Mouse (Mus musculus): Measurements from ENCODE around the gene Rnf114. TPM values are rescaled to one million over a fixed set of nuclear protein-coding genes. Genes with fewer than 3 reads are reported as not detected.

Rnf114 gene
- polyA plus RNA-seq, 1 experiment from 2014 or later = 98.7 TPM

DNA sequence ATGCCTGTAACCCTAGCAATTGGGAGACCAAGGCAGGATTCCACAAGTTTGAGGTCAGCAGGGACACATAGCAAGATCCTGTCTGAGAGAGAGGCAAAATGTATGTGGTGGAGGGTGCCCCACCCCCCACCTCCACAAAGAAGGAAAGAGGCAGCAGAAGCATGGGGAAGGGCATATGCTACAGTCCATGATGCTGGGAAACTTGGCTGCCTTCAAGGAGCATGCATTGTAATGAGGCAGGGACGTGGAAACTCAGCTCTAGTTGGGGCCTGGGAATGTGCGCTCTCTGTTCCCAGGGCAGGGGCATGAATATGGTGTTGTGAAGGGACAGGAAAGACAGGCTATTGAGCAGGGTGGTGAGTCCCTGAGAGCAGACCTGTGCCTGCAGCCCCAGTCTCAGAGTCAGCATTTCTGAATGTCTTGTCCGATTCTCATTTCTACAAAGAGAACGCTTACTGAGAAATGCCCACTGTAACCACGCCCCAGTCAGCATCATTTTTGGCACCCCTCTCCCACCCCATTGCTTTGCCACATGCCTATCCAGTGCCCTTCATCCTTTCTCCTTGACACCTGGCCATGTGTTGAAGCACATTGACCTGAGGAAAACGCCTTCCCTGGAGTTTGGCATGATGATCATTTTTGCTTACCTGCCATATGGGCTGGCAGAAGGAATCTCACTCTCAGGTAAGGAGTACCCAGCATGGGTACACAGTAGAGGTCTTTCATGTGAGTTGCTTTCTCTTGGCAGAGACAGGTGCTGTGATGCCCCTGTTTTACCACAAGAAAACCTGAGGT is 33.2 kb upstream of the Rnf114 start:
- Histone ChIP-seq H3K36me3 (ENCODE audit: insufficient read depth) (peaks cover 63% of the 10 kb centered on the region), H3K4me2 (no peak overlapping the region)
- WGBS = 94% methylated on average over 6 of the region's 6 CpGs

DNA sequence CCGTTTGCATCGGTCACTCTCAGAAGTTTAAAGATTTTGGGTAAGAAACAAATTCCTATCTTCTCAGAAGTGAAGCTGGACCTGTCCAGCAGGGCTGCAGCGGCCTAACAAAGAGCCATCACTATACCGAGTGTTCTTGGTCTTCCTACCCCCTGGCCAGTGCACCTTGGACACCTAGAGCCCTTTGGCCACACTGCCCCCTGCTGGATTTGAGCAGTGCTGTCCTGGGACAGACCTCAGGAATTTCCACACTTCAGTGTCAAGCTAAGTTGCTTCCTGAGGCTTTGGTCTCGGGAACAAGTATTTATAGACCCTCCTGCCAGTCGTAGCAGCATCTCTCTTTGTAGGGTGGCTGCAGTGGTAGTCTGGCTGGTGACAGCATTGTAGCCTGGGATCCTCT is 29.5 kb upstream of the Rnf114 start:
- Histone ChIP-seq H3K9me3 (ENCODE audit: low read depth, low read length) (no peaks in the 10 kb centered on the region), H3K9ac (no peak overlapping the region), H3K36me3 (ENCODE audit: insufficient read depth) (peaks cover 59% of the 10 kb centered on the region), H3K4me2 (no peak overlapping the region), H3K4me3 (ENCODE audit: low read depth, low read length) (no peak overlapping the region), H3K27me3 (ENCODE audit: insufficient read depth, low read length) (no peaks in the 10 kb centered on the region), H3K27ac (ENCODE audit: low read depth) (no peak overlapping the region), H3K4me1 (ENCODE audit: insufficient read depth) (no peaks in the 10 kb centered on the region)
- WGBS = 58% methylated on average over 6 of the region's 6 CpGs
- TF ChIP-seq CTCF (IDR thresholded peaks at IDR 0.05; ENCODE audit: low read depth) = peak; percentile 82
- peak; percentile 79 for DNase-seq
- ATAC-seq (ENCODE audit: insufficient read depth) = peak; percentile 80; the same call in 1 of the 2 replicates

More for the DNA sequence above, 33.2 kb upstream of the Rnf114 start:
- no peak overlapping the region for H3K9ac ChIP-seq
- no peak overlapping the region for H3K4me3 ChIP-seq (ENCODE audit: low read depth, low read length)
- H3K27ac ChIP-seq (ENCODE audit: low read depth) = no peak overlapping the region
- H3K27me3 ChIP-seq (ENCODE audit: insufficient read depth, low read length) = no peaks in the 10 kb centered on the region
- TF ChIP-seq CTCF (IDR thresholded peaks at IDR 0.05; ENCODE audit: low read depth) = no peak
- no peak for ATAC-seq (ENCODE audit: insufficient read depth)
- H3K9me3 ChIP-seq (ENCODE audit: low read depth, low read length) = no peaks in the 10 kb centered on the region
- no peak for DNase-seq
- no peaks in the 10 kb centered on the region for H3K4me1 ChIP-seq (ENCODE audit: insufficient read depth)

DNA sequence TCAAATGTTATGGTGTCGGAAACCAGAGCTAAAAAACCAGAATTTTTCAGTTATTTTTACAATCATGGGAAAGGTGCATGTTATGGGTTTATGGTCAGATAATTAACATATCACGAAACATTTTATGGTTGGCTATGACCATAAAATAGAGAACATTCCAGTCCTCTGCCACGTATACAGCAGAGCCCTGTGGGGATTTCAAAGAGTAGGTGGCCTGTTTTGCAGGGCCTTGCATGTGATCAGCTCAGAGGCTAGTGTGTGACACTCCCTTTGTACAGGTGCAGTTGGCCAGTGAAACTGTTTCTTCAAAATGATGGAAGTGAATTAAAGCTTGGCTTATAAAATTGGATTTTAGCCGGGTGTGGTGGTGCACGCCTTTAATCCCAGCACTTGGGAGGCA is 28.6 kb upstream of the Rnf114 start:
- no peak for DNase-seq
- Histone ChIP-seq H3K4me3 (ENCODE audit: low read depth, low read length) (no peak overlapping the region), H3K9me3 (ENCODE audit: low read depth, low read length) (no peaks in the 10 kb centered on the region), H3K4me2 (no peak overlapping the region), H3K27me3 (ENCODE audit: insufficient read depth, low read length) (no peaks in the 10 kb centered on the region), H3K27ac (ENCODE audit: low read depth) (no peak overlapping the region), H3K9ac (no peak overlapping the region), H3K36me3 (ENCODE audit: insufficient read depth) (peaks cover 55% of the 10 kb centered on the region), H3K4me1 (ENCODE audit: insufficient read depth) (no peaks in the 10 kb centered on the region)
- no peak for TF ChIP-seq CTCF (IDR thresholded peaks at IDR 0.05; ENCODE audit: low read depth)
- WGBS = 91% methylated on average over 5 of the region's 5 CpGs
- no peak for ATAC-seq (ENCODE audit: insufficient read depth)

DNA sequence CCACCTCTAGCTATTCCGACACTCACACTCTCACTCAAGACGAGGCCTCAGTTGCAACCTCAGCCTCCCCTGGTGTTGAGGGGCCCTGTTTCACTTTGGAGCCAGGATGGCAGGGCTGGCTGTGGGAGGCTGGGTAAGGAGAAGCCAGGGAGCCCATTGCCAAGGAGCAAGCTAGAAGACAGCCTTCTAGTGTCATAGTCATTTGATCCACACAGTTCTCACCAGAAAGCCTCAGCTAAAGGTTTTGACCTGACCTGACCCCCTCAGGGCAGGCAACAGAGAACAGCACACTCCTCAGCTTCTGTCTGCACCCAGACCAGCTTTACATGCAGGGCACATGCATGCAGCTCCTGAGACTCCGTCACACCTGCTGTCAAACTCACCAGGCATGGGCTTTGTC is 26.5 kb upstream of the Rnf114 start:
- H3K36me3 ChIP-seq (ENCODE audit: insufficient read depth) = peaks cover 55% of the 10 kb centered on the region
- no peak overlapping the region for H3K9ac ChIP-seq
- ATAC-seq (ENCODE audit: insufficient read depth) (no peak), DNase-seq (no peak)
- H3K4me2 ChIP-seq = no peak overlapping the region
- 86% methylated on average over 3 of the region's 3 CpGs for WGBS
- TF ChIP-seq CTCF (IDR thresholded peaks at IDR 0.05; ENCODE audit: low read depth) = no peak
- no peak overlapping the region for H3K4me3 ChIP-seq (ENCODE audit: low read depth, low read length)
- no peaks in the 10 kb centered on the region for H3K4me1 ChIP-seq (ENCODE audit: insufficient read depth)
- H3K27ac ChIP-seq (ENCODE audit: low read depth) = no peak overlapping the region
- H3K9me3 ChIP-seq (ENCODE audit: low read depth, low read length) = no peaks in the 10 kb centered on the region
- no peaks in the 10 kb centered on the region for H3K27me3 ChIP-seq (ENCODE audit: insufficient read depth, low read length)

GRCm38 (mm10) chr2:167467214-167467613 is 25.2 kb upstream of the Rnf114 start:
- Histone ChIP-seq H3K27me3 (ENCODE audit: insufficient read depth, low read length) (no peaks in the 10 kb centered on the region), H3K9ac (no peak overlapping the region), H3K4me3 (ENCODE audit: low read depth, low read length) (no peak overlapping the region), H3K27ac (ENCODE audit: low read depth) (no peak overlapping the region), H3K4me1 (ENCODE audit: insufficient read depth) (no peaks in the 10 kb centered on the region), H3K4me2 (no peak overlapping the region), H3K9me3 (ENCODE audit: low read depth, low read length) (no peaks in the 10 kb centered on the region), H3K36me3 (ENCODE audit: insufficient read depth) (peaks cover 65% of the 10 kb centered on the region)
- no peak for DNase-seq
- no peak for TF ChIP-seq CTCF (IDR thresholded peaks at IDR 0.05; ENCODE audit: low read depth)
- WGBS = 48% methylated on average over 5 of the region's 5 CpGs
- no peak for ATAC-seq (ENCODE audit: insufficient read depth)

- no peak for TF ChIP-seq CTCF (IDR thresholded peaks at IDR 0.05; ENCODE audit: low read depth)
- Histone ChIP-seq H3K27me3 (ENCODE audit: insufficient read depth, low read length) (no peaks in the 10 kb centered on the region), H3K9me3 (ENCODE audit: low read depth, low read length) (no peaks in the 10 kb centered on the region), H3K4me2 (no peak overlapping the region), H3K4me3 (ENCODE audit: low read depth, low read length) (no peak overlapping the region), H3K27ac (ENCODE audit: low read depth) (no peak overlapping the region), H3K36me3 (ENCODE audit: insufficient read depth) (peaks cover 75% of the 10 kb centered on the region), H3K4me1 (ENCODE audit: insufficient read depth) (no peaks in the 10 kb centered on the region), H3K9ac (no peak overlapping the region)
- DNase-seq (no peak), ATAC-seq (ENCODE audit: insufficient read depth) (no peak)
- WGBS = 73% methylated on average over 6 of the region's 6 CpGs
These were observed 24.0 kb upstream of the Rnf114 start for GRCm38 (mm10) chr2:167468444-167468843.

DNA sequence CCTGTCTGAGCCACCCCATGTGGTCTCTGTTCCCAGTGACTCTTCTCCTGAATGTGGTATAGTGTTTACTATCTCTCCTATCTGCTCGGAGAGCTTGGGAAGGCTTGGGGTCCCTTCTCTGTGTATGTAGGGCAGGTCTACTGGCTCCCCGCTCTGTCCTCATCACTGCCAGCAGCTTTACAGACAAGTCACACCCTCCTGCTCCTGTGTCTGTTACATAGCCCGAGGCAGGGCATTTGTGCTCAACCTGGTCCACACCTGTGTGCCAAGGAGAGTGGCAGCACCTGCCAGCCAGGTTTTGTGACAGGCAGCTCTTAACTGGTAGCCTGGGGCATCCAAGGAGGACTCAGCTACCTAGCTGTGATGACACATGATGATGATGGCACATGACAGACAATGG is 21.8 kb upstream of the Rnf114 start:
- H3K4me3 ChIP-seq (ENCODE audit: low read depth, low read length) = no peak overlapping the region
- H3K27me3 ChIP-seq (ENCODE audit: insufficient read depth, low read length) = no peaks in the 10 kb centered on the region
- DNase-seq = no peak

More for the DNA sequence above, 21.8 kb upstream of the Rnf114 start:
- ATAC-seq (ENCODE audit: insufficient read depth) = no peak
- H3K9ac ChIP-seq = no peak overlapping the region
- H3K4me2 ChIP-seq = no peak overlapping the region
- H3K4me1 ChIP-seq (ENCODE audit: insufficient read depth) = no peaks in the 10 kb centered on the region
- no peak overlapping the region for H3K27ac ChIP-seq (ENCODE audit: low read depth)
- no peak for TF ChIP-seq CTCF (IDR thresholded peaks at IDR 0.05; ENCODE audit: low read depth)
- H3K9me3 ChIP-seq (ENCODE audit: low read depth, low read length) = no peaks in the 10 kb centered on the region
- WGBS = 86% methylated on average over 3 of the region's 3 CpGs
- peaks cover 85% of the 10 kb centered on the region for H3K36me3 ChIP-seq (ENCODE audit: insufficient read depth)
